Mouse (Mus musculus) forebrain, embryonic 12.5 days (tissue): ENCODE data around the gene Syne3. TPM values are rescaled to one million over a fixed set of nuclear protein-coding genes. Genes with fewer than 3 reads are reported as not detected.

ENCODE experiments used
- ATAC-seq: fragments of 200-750 bp; cut with Nextera tagmentation; 2 replicates; pipeline ENCODE4 v1.8.0; 2017; ENCODE audit warnings: moderate TSS enrichment; ENCODE audit not compliant: low FRiP score
- H3K27ac ChIP-seq: fragments of 300-500 bp; sonication (generic); 2 replicates; pipeline ENCODE4 v1.5.1; 2016; ENCODE audit warnings: mild to moderate bottlenecking
- H3K27me3 ChIP-seq: fragments of 300-500 bp; sonication (generic); 2 replicates; pipeline ENCODE4 v1.6.1; 2016; ENCODE audit warnings: mild to moderate bottlenecking
- H3K36me3 ChIP-seq: fragments of 300-500 bp; sonication (generic); replicated peaks from 2 replicates; pipeline ENCODE4 v1.6.1; 2016; ENCODE audit warnings: mild to moderate bottlenecking
- H3K4me1 ChIP-seq: fragments of 300-500 bp; sonication (generic); 2 replicates; pipeline ENCODE4 v1.6.1; 2016
- H3K4me2 ChIP-seq: fragments of 300-500 bp; sonication (generic); 2 replicates; pipeline ENCODE4 v1.6.1; 2016; ENCODE audit warnings: mild to moderate bottlenecking, moderate library complexity
- H3K4me3 ChIP-seq: fragments of 300-500 bp; sonication (generic); replicated peaks from 2 replicates; pipeline ENCODE4 v1.5.1; 2016; ENCODE audit warnings: mild to moderate bottlenecking
- H3K9ac ChIP-seq: fragments of 300-500 bp; sonication (generic); 2 replicates; pipeline ENCODE4 v1.6.1; 2016; ENCODE audit warnings: mild to moderate bottlenecking
- H3K9me3 ChIP-seq: fragments of 300-500 bp; sonication (generic); 2 replicates; pipeline ENCODE4 v1.6.1; 2016
- WGBS: fragments of 180-500 bp; shearing (Covaris S2); methylation state at CpG from one replicate; pipeline ENCODE4 v1.1.7; 2016; 5-methylcytosine and 5-hydroxymethylcytosine counted together
- polyA plus RNA-seq: library from polyadenylated mRNA; unstranded; fragments of >200 nt; fragmentation: Nextera tagmentation; extraction: Ambion mirVana; gene quantifications from 2 replicates; pipeline ENCODE4 v1.2.1, GENCODE M21; 2016

The Syne3 gene
- polyA plus RNA-seq, 1 experiment from 2014 or later, result 0.13 TPM

- WGBS, result 78% methylated on average over 19 of the region's 19 CpGs
- peaks cover 20% of the 10 kb centered on the region for H3K4me1 ChIP-seq
- H3K9ac ChIP-seq, result no peak overlapping the region
- H3K27me3 ChIP-seq, result no peaks in the 10 kb centered on the region
- H3K4me3 ChIP-seq, result no peak overlapping the region
- no peaks in the 10 kb centered on the region for H3K9me3 ChIP-seq
- H3K36me3 ChIP-seq, result no peaks in the 10 kb centered on the region
- ATAC-seq, result no peak
- H3K27ac ChIP-seq, result peak overlapping the region; percentile 36; the same call in 1 of the 2 replicates
- no peak overlapping the region for H3K4me2 ChIP-seq
Observed at GRCm38 (mm10) chr12:104923948-104924388, 85.6 kb downstream of the Syne3 start.

GRCm38 (mm10) chr12:104922647-104923046, 87.0 kb downstream of the Syne3 start:
- Histone ChIP-seq H3K36me3 (no peaks in the 10 kb centered on the region), H3K4me2 (no peak overlapping the region), H3K9ac (no peak overlapping the region), H3K4me3 (no peak overlapping the region), H3K4me1 (peaks cover 20% of the 10 kb centered on the region), H3K27me3 (no peaks in the 10 kb centered on the region), H3K9me3 (no peaks in the 10 kb centered on the region), H3K27ac (no peak overlapping the region)
- 56% methylated on average over 8 of the region's 8 CpGs for WGBS
- ATAC-seq, result peak; percentile 78

- H3K9ac ChIP-seq, result no peak overlapping the region
- no peak for ATAC-seq
- no peak overlapping the region for H3K27ac ChIP-seq
- no peaks in the 10 kb centered on the region for H3K27me3 ChIP-seq
- no peaks in the 10 kb centered on the region for H3K36me3 ChIP-seq
- 91% methylated on average over 7 of the region's 7 CpGs for WGBS
- H3K4me1 ChIP-seq, result peaks cover 20% of the 10 kb centered on the region
- no peak overlapping the region for H3K4me3 ChIP-seq
- no peaks in the 10 kb centered on the region for H3K9me3 ChIP-seq
- no peak overlapping the region for H3K4me2 ChIP-seq
Observed at GRCm38 (mm10) chr12:104921071-104921470, 88.5 kb downstream of the Syne3 start.

GRCm38 (mm10) chr12:104919247-104919646, 90.4 kb downstream of the Syne3 start:
- 0 out of 2 replicates have a peak, but pooled peaks cover 4% of the 10 kb centered on the region for H3K9me3 ChIP-seq
- H3K9ac ChIP-seq, result no peak overlapping the region
- ATAC-seq, result no peak
- no peak overlapping the region for H3K4me2 ChIP-seq
- H3K36me3 ChIP-seq, result no peaks in the 10 kb centered on the region
- no peaks in the 10 kb centered on the region for H3K27me3 ChIP-seq
- no peak overlapping the region for H3K4me3 ChIP-seq
- H3K27ac ChIP-seq, result no peak overlapping the region
- peaks cover 15% of the 10 kb centered on the region for H3K4me1 ChIP-seq
- 87% methylated on average over 2 of the region's 2 CpGs for WGBS

- H3K27me3 ChIP-seq, result peaks cover 4% of the 10 kb centered on the region; the same call in 1 of the 2 replicates
- H3K36me3 ChIP-seq, result no peaks in the 10 kb centered on the region
- H3K4me3 ChIP-seq, result no peak overlapping the region
- H3K4me1 ChIP-seq, result peaks cover 15% of the 10 kb centered on the region
- H3K4me2 ChIP-seq, result no peak overlapping the region
- no peak for ATAC-seq
- H3K27ac ChIP-seq, result no peak overlapping the region
- H3K9me3 ChIP-seq, result 0 out of 2 replicates have a peak, but pooled peaks cover 4% of the 10 kb centered on the region
- 97% methylated on average over 2 of the region's 2 CpGs for WGBS
- H3K9ac ChIP-seq, result no peak overlapping the region
Observed at GRCm38 (mm10) chr12:104917927-104918326, 91.7 kb downstream of the Syne3 start.

GRCm38 (mm10) chr12:104917297-104917696, 92.3 kb downstream of the Syne3 start:
- no peak overlapping the region for H3K27ac ChIP-seq
- H3K9me3 ChIP-seq, result 0 out of 2 replicates have a peak, but pooled peaks cover 4% of the 10 kb centered on the region
- H3K27me3 ChIP-seq, result peaks cover 4% of the 10 kb centered on the region; the same call in 1 of the 2 replicates
- H3K36me3 ChIP-seq, result no peaks in the 10 kb centered on the region
- H3K4me2 ChIP-seq, result no peak overlapping the region
- no peak overlapping the region for H3K9ac ChIP-seq
- no peak overlapping the region for H3K4me3 ChIP-seq
- no peak for ATAC-seq
- WGBS, result 91% methylated on average over 4 of the region's 4 CpGs
- H3K4me1 ChIP-seq, result peaks cover 14% of the 10 kb centered on the region

- Histone ChIP-seq H3K4me2 (no peak overlapping the region), H3K9ac (no peak overlapping the region), H3K27me3 (peaks cover 8% of the 10 kb centered on the region; the same call in 1 of the 2 replicates), H3K27ac (no peak overlapping the region), H3K9me3 (0 out of 2 replicates have a peak, but pooled peaks cover 4% of the 10 kb centered on the region), H3K36me3 (no peaks in the 10 kb centered on the region), H3K4me1 (peaks cover 17% of the 10 kb centered on the region), H3K4me3 (no peak overlapping the region)
- ATAC-seq, result no peak
- 92% methylated on average over 8 of the region's 8 CpGs for WGBS
Observed at GRCm38 (mm10) chr12:104916776-104917175, 92.8 kb downstream of the Syne3 start.

- H3K4me3 ChIP-seq, result no peak overlapping the region
- no peak overlapping the region for H3K27ac ChIP-seq
- peaks cover 15% of the 10 kb centered on the region; the same call in 1 of the 2 replicates for H3K27me3 ChIP-seq
- H3K4me2 ChIP-seq, result no peak overlapping the region
- H3K4me1 ChIP-seq, result peaks cover 13% of the 10 kb centered on the region
- H3K36me3 ChIP-seq, result no peaks in the 10 kb centered on the region
- H3K9me3 ChIP-seq, result 0 out of 2 replicates have a peak, but pooled peaks cover 4% of the 10 kb centered on the region
- 40% methylated on average over 4 of the region's 4 CpGs for WGBS
- no peak for ATAC-seq
- no peak overlapping the region for H3K9ac ChIP-seq
Observed at GRCm38 (mm10) chr12:104915681-104916080, 93.9 kb downstream of the Syne3 start.

- H3K9ac ChIP-seq, result no peak overlapping the region
- H3K4me3 ChIP-seq, result no peak overlapping the region
- peaks cover 36% of the 10 kb centered on the region; the same call in 1 of the 2 replicates for H3K27me3 ChIP-seq
- H3K9me3 ChIP-seq, result 0 out of 2 replicates have a peak, but pooled peaks cover 4% of the 10 kb centered on the region
- no peak overlapping the region for H3K4me2 ChIP-seq
- WGBS, result 73% methylated on average over 3 of the region's 3 CpGs
- ATAC-seq, result no peak
- peaks cover 26% of the 10 kb centered on the region for H3K4me1 ChIP-seq
- H3K27ac ChIP-seq, result no peak overlapping the region
- H3K36me3 ChIP-seq, result no peaks in the 10 kb centered on the region
Observed at GRCm38 (mm10) chr12:104912990-104913389, 96.6 kb downstream of the Syne3 start.

- Histone ChIP-seq H3K9ac (no peak overlapping the region), H3K4me1 (peaks cover 32% of the 10 kb centered on the region), H3K27me3 (peaks cover 37% of the 10 kb centered on the region; the same call in 1 of the 2 replicates), H3K4me3 (no peak overlapping the region), H3K4me2 (no peak overlapping the region), H3K9me3 (0 out of 2 replicates have a peak, but pooled peaks cover 4% of the 10 kb centered on the region), H3K27ac (no peak overlapping the region), H3K36me3 (no peaks in the 10 kb centered on the region)
- 34% methylated on average over 10 of the region's 10 CpGs for WGBS
- no peak for ATAC-seq
Observed at GRCm38 (mm10) chr12:104912281-104912933, 97.2 kb downstream of the Syne3 start.

- Histone ChIP-seq H3K9me3 (0 out of 2 replicates have a peak, but pooled peaks cover 2% of the 10 kb centered on the region), H3K4me3 (no peak overlapping the region), H3K9ac (no peak overlapping the region), H3K4me1 (peaks cover 32% of the 10 kb centered on the region), H3K4me2 (no peak overlapping the region), H3K27me3 (peaks cover 46% of the 10 kb centered on the region), H3K36me3 (no peaks in the 10 kb centered on the region), H3K27ac (no peak overlapping the region)
- ATAC-seq, result no peak
- WGBS, result 92% methylated on average over 4 of the region's 4 CpGs
Observed at GRCm38 (mm10) chr12:104909750-104910149, 99.9 kb downstream of the Syne3 start.

GRCm38 (mm10) chr12:104908986-104909385, 100.6 kb downstream of the Syne3 start:
- Histone ChIP-seq H3K9me3 (no peaks in the 10 kb centered on the region), H3K9ac (no peak overlapping the region), H3K27ac (0 out of 2 replicates have a peak overlapping the region, but pooled peaks have one; percentile 25), H3K27me3 (peaks cover 49% of the 10 kb centered on the region), H3K4me3 (no peak overlapping the region), H3K4me2 (no peak overlapping the region), H3K36me3 (no peaks in the 10 kb centered on the region), H3K4me1 (peaks cover 32% of the 10 kb centered on the region)
- ATAC-seq, result no peak
- 45% methylated on average over 5 of the region's 5 CpGs for WGBS
